Mouse (Mus musculus): ENCODE measurements around the gene Phtf1. TPM values are rescaled to one million over a fixed set of nuclear protein-coding genes. Genes with fewer than 3 reads are reported as not detected.

Phtf1 gene
- total RNA-seq, 2 experiments from 2014 or later: 11.2 to 12.4 TPM

GRCm38 (mm10) chr3:104017931-104018330 lies 50.0 kb downstream of the Phtf1 start:
- intact Hi-C loops (cut with DNase I): loop anchor here (10.0 kb wide), 1 partner anchor 657 kb away; no protein-coding TSS in a partner anchor
- DNase-seq: no peak

GRCm38 (mm10) chr3:104019453-104019852 lies 51.5 kb downstream of the Phtf1 start:
- peak in 1 of 2 experiments; percentile 17 for DNase-seq
- intact Hi-C loops (cut with DNase I): loop anchor here (10.0 kb wide), 1 partner anchor 655 kb away; no protein-coding TSS in a partner anchor

GRCm38 (mm10) chr3:104020101-104020500 lies 52.2 kb downstream of the Phtf1 start:
- intact Hi-C loops (cut with DNase I): loop anchor here (5.0 kb wide), 2 partner anchors 197 to 422 kb away; no protein-coding TSS in a partner anchor
- no peak for DNase-seq

GRCm38 (mm10) chr3:104026938-104027337 lies 59.0 kb downstream of the Phtf1 start:
- DNase-seq: no peak
- intact Hi-C loops (cut with DNase I): no loop called here

- DNase-seq: no peak
- intact Hi-C loops (cut with DNase I): no loop called here
Observed at GRCm38 (mm10) chr3:104032086-104032485, 64.2 kb downstream of the Phtf1 start.

GRCm38 (mm10) chr3:104032747-104033146 lies 64.8 kb downstream of the Phtf1 start:
- intact Hi-C loops (cut with DNase I): no loop called here
- no peak for DNase-seq

GRCm38 (mm10) chr3:104059001-104059622 lies 91.2 kb downstream of the Phtf1 start:
- intact Hi-C loops (cut with DNase I): no loop called here
- DNase-seq: no peak

- intact Hi-C loops (cut with DNase I): no loop called here
- DNase-seq: no peak
Observed at GRCm38 (mm10) chr3:104069395-104069794, 101.5 kb downstream of the Phtf1 start.

Other genes with a start within 250 kb of the Phtf1 start
- 1 to 10 TPM; 7.6 to 7.9 TPM for gene Olfml3, start 230.1 kb upstream of the Phtf1 start, total RNA-seq (2021)
- not detected for gene Gm10964, start 228.7 kb upstream of the Phtf1 start, total RNA-seq (2021)
- gene Hipk1, start 176.5 kb upstream of the Phtf1 start, total RNA-seq (2021): 100 to 1,000 TPM; 102 to 117 TPM
- 10 to 100 TPM; 12.4 to 13.5 TPM for gene Dclre1b, start 158.7 kb upstream of the Phtf1 start, total RNA-seq (2021)
- 10 to 100 TPM; 11.5 to 14.0 TPM for gene Ap4b1, start 158.6 kb upstream of the Phtf1 start, total RNA-seq (2021)
- gene Gm43064, start 158.5 kb upstream of the Phtf1 start, total RNA-seq (2021): not detected
- under 1 TPM in 1 of 2 experiments, not detected in 1; 0.32 TPM for gene Bcl2l15, start 135.5 kb upstream of the Phtf1 start, total RNA-seq (2021)
- under 1 TPM; 0.47 to 0.72 TPM for gene Ptpn22, start 108.3 kb upstream of the Phtf1 start, total RNA-seq (2021)
- 10 to 100 TPM; 10.2 to 10.3 TPM for gene Rsbn1, start 54.0 kb upstream of the Phtf1 start, total RNA-seq (2021)